15 mouse cellular contexts compared by ENCODE assay signal in the genomic region with DNA sequence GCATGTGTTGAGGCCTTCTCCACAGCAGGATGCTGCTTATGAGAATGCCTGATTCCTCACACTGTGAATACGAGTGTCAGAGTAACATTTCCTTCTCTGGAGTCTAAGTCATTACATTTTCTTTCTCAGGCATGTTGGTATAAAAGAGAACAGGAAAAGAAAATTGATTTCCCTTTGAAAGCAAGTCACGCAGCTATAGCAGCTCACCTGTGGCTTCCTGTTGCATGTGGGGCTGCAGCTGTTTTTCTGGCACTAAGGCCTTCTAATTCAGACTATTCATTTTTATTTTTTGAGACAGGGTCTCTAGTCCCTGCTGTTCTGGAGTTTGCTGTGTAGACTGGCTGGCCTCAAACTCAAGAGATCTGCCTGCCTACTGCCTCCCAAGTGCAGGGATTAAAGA.
A peak's percentile ranks its signal among the peaks of the same experiment; 100 is the strongest.
DNase-seq lines count a peak whose midpoint lies in the region; ATAC-seq lines count a peak whose summit lies in the region.
"Had no signal": no experiment of that assay in that cellular context is flagged by ENCODE, and none has a peak within 500 bp of the region (broad histone marks: within the 10 kb centered on the region; RNA-seq: fewer than 3 reads in every experiment).

No protein-coding gene starts in this region.

- no peaks in the 10 kb centered on the region for H3K9me3 ChIP-seq in hindbrain, embryonic 15.5 days
- H3K9me3 ChIP-seq in hindbrain, embryonic 16.5 days (ENCODE audit: control insufficient read depth, low read length) = no peaks in the 10 kb centered on the region
- H3K9me3 ChIP-seq: limb, embryonic 15.5 days; stomach, embryonic 15.5 days had no signal

- ATAC-seq in hindbrain, embryonic 15.5 days (ENCODE audit: low FRiP score, low read depth) = no peak
- no peak for ATAC-seq in hindbrain, embryonic 16.5 days
- peak; percentile 60 for ATAC-seq in CD4-positive, CD25-positive, alpha-beta regulatory T cell, adult 4 months
- no peak for ATAC-seq in granulocyte monocyte progenitor cell, adult 5-6 weeks (replicated peaks; ENCODE audit: poor library complexity, severe bottlenecking)
- ATAC-seq: midbrain, embryonic 16.5 days had no signal

- H3K9ac ChIP-seq in hindbrain, embryonic 15.5 days = no peak overlapping the region
- H3K9ac ChIP-seq in hindbrain, embryonic 16.5 days (ENCODE audit: low read depth, low read length) = no peak overlapping the region
- H3K9ac ChIP-seq: limb, embryonic 15.5 days; stomach, embryonic 15.5 days had no signal

- no peaks in the 10 kb centered on the region for H3K36me3 ChIP-seq in hindbrain, embryonic 15.5 days
- no peaks in the 10 kb centered on the region for H3K36me3 ChIP-seq in hindbrain, embryonic 16.5 days (ENCODE audit: control insufficient read depth, insufficient read depth, low read length)
- H3K36me3 ChIP-seq: limb, embryonic 15.5 days; stomach, embryonic 15.5 days had no signal

- no peak overlapping the region for H3K4me2 ChIP-seq in hindbrain, embryonic 15.5 days
- H3K4me2 ChIP-seq in hindbrain, embryonic 16.5 days (ENCODE audit: low read length) = no peak overlapping the region
- H3K4me2 ChIP-seq: limb, embryonic 15.5 days; stomach, embryonic 15.5 days had no signal

- DNase-seq in induced T-regulatory cell, adult 2 months (ENCODE audit: low read depth) = peak; percentile 22
- peak; percentile 58 for DNase-seq in thymus, postnatal 14 days
- no peak for DNase-seq in liver
- DNase-seq: cerebellum, postnatal 36 days; kidney, postnatal 14 days; lung, adult 18-20 months; lung, postnatal 4 days; retina, postnatal 1 day had no signal

- WGBS in hindbrain, embryonic 15.5 days = 30% methylated on average over 2 of the region's 2 CpGs
- WGBS in hindbrain, embryonic 16.5 days = 22% methylated on average over 2 of the region's 2 CpGs

- H3K4me1 ChIP-seq in hindbrain, embryonic 15.5 days (replicated peaks) = peaks cover 93% of the 10 kb centered on the region
- peaks cover 60% of the 10 kb centered on the region for H3K4me1 ChIP-seq in hindbrain, embryonic 16.5 days (ENCODE audit: control insufficient read depth, insufficient read depth, low read depth, low read length)

- H3K4me3 ChIP-seq in hindbrain, embryonic 15.5 days = no peak overlapping the region
- no peak overlapping the region for H3K4me3 ChIP-seq in hindbrain, embryonic 16.5 days (ENCODE audit: low read length)
- H3K4me3 ChIP-seq: limb, embryonic 15.5 days; stomach, embryonic 15.5 days had no signal

- H3K27me3 ChIP-seq in hindbrain, embryonic 15.5 days = no peaks in the 10 kb centered on the region
- no peaks in the 10 kb centered on the region for H3K27me3 ChIP-seq in hindbrain, embryonic 16.5 days (replicated peaks; ENCODE audit: control insufficient read depth, insufficient read depth, low read length)
- H3K27me3 ChIP-seq: limb, embryonic 15.5 days; stomach, embryonic 15.5 days had no signal

- H3K27ac ChIP-seq in hindbrain, embryonic 15.5 days (replicated peaks) = 0 out of 2 replicates have a peak overlapping the region, but pooled peaks have one; percentile 4
- H3K27ac ChIP-seq in hindbrain, embryonic 16.5 days (ENCODE audit: low read depth, low read length) = no peak overlapping the region
- H3K27ac ChIP-seq: limb, embryonic 15.5 days; stomach, embryonic 15.5 days had no signal
